Mouse (Mus musculus) erythroblast, embryonic 14.5 days (primary cell): ENCODE results near the gene Srrm1.

Experiments
- GATA1 ChIP-seq: IDR thresholded peaks from 2 replicates; pipeline ENCODE4 v1.6.1; 2012; ENCODE audit warnings: low read length, inconsistent platforms, mixed read lengths
- TAL1 ChIP-seq: IDR thresholded peaks from 3 replicates; pipeline ENCODE4 v1.6.1; 2012; ENCODE audit warnings: low read length, inconsistent platforms, mixed read lengths

- no peak for TF ChIP-seq GATA1
- no peak for TF ChIP-seq TAL1
Measured at GRCm38 (mm10) chr4:135394666-135395065, 41.5 kb upstream of the Srrm1 start.
